Mouse (Mus musculus) heart, postnatal 25 days (tissue): ENCODE results near the gene Rufy1. TPM values are rescaled to one million over a fixed set of nuclear protein-coding genes. Genes with fewer than 3 reads are reported as not detected.

Experiments
- DNase-seq: peaks from one replicate; pipeline ENCODE4 v3.0.0; 2022; ENCODE audit warnings: low spot score
- intact Hi-C: fragments of 180-260 bp; cut with DNase I; formaldehyde crosslinking; loops from one replicate; pipeline ENCODE4 v1.15.1; 2025
- total RNA-seq, 2 experiments: library from RNA; stranded (reverse); gene quantifications; 2 replicates each; pipeline ENCODE4 v1.2.3; 2021

The Rufy1 gene
- total RNA-seq, 2 experiments from 2014 or later = 27.6 to 29.5 TPM

DNA sequence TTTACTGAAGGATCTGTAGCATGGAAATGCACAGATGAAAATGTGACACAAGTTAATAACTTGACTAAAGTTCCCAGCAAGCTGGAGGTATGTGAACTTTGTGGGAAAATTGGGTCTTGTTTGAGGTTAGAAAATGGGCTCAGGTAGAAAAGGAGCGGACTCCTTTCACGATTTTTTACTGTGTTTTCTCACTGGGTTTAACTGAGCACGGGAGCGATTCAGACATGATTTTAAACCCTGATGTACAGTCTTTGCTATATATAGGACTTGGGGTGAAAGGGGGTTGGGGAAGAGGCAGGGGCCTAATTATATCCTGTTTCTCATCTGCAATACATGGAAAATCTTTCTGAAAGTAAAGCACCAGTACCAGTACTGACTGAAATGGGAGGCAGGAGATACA is 43.2 kb downstream of the Rufy1 start:
- intact Hi-C loops = no loop called here

GRCm38 (mm10) chr11:50387167-50387679 is 43.7 kb downstream of the Rufy1 start:
- intact Hi-C loops = no loop called here
- no peak for DNase-seq

More for the DNA sequence above, 43.2 kb downstream of the Rufy1 start:
- no peak for DNase-seq

DNA sequence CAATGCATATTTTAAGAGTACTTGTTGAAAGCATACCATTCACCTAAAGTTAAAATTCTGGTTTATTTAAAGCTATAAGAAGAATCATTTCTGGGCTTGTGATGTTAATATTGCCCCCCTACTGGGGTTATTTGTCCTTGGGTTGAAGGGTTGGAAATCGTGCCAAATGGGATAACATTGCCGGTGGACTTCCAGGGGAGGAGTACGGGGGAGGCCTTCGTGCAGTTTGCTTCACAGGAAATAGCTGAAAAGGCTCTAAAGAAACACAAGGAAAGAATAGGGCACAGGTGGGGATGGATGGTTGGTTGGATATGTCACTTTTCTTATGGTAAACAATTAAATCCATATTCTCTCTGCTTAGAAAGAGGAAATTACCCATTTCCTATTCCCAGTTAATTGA is 49.6 kb downstream of the Rufy1 start:
- no peak for DNase-seq
- intact Hi-C loops = no loop called here

DNA sequence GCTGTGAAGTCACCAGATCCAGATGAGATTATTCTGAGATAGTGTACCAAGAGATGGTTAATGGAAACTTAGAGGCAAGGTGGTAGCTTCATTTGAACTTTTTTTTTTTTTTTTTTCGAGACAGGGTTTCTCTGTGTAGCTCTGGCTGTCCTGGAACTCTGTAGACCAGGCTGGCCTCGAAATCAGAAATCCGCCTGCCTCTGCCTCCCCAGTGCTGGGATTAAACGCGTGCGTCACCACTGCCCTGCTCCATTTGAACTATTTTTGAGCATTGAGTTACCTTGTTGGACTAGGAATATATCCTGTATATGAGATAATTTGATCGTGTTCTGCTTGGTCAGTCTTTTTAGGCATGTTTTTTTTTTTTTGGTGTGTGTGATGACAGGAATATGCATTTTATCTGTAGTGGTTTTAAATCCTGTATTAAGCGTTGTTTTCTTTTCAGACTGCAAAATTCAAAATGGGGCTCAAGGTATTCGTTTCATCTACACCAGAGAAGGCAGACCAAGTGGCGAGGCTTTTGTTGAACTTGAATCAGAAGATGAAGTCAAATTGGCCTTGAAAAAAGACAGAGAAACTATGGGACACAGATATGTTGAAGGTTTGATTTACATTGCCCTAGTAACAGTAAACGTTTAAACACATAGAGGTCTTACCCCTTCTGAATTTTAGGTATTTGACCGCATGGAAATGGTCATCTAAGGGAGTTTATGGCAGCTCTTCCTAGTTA is 51.7 kb downstream of the Rufy1 start:
- intact Hi-C loops = no loop called here
- DNase-seq = no peak

DNA sequence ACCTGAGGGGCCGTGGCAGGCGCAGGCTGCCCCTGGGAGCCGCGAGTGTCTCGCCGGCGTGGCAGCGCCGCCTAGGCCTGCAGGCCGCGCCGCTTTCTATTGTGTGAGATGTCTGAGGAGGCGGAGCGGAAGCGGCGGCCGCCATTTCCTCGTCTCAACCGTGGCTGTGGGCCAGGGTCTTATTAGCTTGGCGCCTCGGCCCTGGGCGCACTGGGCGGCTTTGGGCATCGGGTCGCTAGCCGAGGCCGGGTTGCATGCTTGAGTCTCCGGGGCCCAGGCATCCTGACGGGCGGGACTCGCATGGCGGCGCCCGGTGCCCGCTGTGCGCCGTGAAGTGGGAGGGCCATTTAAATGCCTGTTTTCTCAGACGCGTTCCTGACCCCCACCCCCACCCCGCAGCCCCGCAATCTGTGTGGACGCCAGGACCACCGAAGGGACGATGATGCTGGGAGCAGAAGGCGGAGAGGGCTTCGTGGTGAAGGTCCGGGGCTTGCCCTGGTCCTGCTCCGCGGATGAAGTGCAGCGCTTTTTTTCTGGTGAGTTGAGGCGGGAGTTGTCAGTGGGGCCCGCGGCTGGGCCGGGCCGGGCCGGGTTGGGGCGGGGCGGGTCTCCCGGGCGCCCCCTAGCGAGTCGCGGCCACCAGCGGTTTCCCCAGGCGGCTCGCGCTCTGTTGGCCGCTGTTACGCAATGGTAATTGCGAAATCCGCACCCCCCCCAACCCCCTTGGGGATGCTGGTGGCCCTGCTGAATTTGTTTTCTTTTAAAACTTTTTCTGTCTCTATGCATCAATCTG is 52.8 kb downstream of the Rufy1 start:
- DNase-seq = peak; percentile 77
- intact Hi-C loops = no loop called here

GRCm38 (mm10) chr11:50376911-50377891 is 53.7 kb downstream of the Rufy1 start, which contains the start of gene Hnrnph1:
Gene Hnrnph1 (plus strand): TSS chr11:50376990.
- intact Hi-C loops = no loop called here
- peak; percentile 98 for DNase-seq

DNA sequence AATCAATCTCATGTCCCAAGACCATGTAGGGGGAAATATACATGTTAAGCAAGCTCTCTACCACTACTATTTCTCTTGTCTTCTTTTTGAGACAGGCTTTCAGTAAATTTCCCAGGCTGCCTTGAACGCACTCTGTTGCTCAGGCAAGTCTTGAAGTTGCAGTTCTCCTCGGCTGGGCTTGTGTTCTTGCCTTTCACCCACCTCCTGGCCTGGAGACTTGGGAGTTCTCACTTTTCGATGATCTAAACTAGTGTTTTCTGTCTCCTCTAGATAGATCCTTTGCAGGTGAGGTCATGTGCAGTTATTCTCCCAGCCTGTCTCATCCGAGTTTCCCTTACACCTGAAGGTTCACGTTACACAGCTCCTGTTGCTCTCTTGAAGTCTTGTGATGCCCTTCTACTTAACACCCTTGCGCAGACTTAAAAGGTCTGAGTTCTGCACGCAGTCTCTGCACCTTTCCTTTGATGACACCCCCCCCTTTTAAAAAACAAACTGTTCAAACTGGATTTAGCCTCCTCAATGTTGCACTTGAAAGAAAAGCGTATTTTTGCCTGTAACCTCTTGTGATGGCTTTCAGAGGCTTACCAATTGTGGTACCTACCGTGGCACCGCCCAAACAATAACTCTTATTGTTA is 54.7 kb downstream of the Rufy1 start:
- intact Hi-C loops = no loop called here
- no peak for DNase-seq

DNA sequence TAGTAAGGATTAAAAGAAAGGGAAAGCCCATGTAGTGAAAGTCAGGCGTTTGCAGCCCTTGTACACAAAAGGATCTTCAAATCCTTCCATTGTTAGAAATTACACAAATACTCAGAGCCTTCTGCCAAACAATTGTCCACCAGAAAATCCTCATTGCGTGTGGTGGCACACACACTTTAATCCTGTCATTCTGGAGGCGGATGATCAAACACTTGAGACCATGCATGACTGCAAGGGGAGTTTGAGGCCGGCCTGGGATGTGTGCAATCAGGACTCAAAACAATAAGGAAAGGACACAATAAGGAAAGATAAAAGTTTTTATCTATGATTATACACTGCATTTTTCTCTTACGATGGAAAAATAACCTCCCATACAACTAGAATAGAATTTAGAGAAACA is 55.5 kb downstream of the Rufy1 start:
- intact Hi-C loops = no loop called here
- DNase-seq = no peak

- DNase-seq = no peak
- intact Hi-C loops = no loop called here
These were observed 56.5 kb downstream of the Rufy1 start for GRCm38 (mm10) chr11:50374286-50375015.

DNA sequence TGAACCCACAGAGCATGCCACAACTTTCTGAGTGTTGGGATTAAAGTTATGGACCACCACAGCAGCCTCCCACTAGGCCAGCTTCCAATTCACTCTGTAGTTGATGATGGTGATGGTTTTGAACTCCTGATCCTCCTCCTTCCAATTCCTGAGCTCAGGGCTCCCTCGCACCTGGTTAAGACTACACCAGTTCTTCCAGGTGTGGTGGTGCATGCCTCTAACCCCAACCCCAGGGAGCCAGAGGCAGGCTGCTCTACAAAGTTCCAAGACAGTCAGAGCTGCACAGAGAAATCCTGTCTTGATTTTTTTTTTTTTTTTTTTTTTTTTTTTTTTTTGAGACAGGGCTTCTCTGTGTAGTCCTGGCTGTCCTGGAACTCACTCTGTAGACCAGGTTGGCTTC is 57.3 kb downstream of the Rufy1 start:
- no peak for DNase-seq
- intact Hi-C loops = no loop called here

- intact Hi-C loops = no loop called here
These were observed 57.8 kb downstream of the Rufy1 start for GRCm38 (mm10) chr11:50373086-50373485.

DNA sequence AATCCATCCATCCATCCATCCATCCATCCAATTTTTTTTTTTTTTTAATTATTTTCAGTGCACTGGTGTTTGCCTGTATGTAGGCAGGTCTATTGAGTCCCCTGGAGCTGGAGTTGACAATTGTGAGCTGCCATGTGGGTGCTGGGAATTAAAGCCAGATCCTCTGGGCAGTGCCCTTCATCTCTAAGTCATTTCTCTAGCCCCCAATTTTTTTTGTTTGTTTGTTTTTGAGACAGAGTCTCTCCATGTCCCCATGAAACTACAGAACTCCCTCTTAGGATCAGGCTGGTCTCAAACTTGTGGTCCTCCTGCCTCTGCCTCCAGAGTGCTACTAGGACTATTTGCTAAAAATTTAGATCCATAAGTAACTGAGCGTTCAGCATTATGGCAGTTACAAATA is 59.0 kb downstream of the Rufy1 start:
- intact Hi-C loops = no loop called here
- no peak for DNase-seq

More at GRCm38 (mm10) chr11:50373086-50373485, 57.8 kb downstream of the Rufy1 start:
- DNase-seq = no peak

DNA sequence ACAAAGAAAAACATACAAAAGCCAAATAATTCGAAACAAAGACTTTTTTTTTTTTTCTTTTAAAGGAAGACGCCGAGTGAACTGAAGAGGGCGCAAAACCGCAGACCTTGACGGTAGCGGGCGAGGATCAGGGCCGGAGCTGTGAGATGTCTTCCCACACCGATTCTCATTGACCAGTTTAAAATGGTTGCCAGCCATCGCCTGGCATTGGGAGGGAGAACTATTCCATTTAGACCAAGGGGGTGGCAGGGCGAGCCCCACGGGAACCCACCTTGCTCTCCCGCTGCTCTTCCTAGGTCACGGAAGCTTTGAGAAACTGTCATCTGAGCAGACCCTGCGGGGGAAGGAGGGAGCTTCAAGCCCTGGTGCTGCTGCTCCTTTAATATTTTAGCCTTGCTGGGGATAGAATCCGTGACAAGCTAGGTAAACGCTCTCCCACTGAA is 59.5 kb downstream of the Rufy1 start:
- DNase-seq = no peak
- intact Hi-C loops = no loop called here

GRCm38 (mm10) chr11:50370969-50371368 is 60.0 kb downstream of the Rufy1 start:
- intact Hi-C loops = no loop called here

DNA sequence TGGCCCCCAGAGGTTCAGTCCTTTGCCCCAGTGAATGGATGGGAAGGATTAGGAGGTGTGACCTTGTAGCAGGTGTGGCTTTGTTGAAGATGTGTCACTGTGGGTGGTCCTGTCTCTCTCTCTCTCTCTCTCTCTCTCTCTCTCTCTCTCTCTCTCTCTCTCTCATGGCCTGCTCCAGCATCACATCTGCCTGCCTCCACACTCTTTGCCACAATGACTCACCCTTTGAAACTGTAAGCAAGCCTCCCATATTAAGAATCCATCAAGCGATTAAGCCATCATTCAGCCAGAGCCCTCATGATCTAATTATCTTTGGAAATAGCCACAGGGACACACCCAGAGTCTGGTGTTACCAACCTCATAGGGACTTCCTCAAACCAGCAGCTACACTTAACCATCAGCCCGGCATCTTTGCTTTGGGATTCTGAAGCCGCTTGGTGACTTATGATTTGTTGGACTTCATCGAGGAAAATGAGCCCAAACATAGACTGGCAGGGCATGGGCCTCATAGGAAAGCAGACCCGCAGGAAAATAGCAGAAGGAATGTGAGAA is 61.5 kb downstream of the Rufy1 start:
- intact Hi-C loops = no loop called here

More at GRCm38 (mm10) chr11:50370969-50371368, 60.0 kb downstream of the Rufy1 start:
- DNase-seq = no peak

DNA sequence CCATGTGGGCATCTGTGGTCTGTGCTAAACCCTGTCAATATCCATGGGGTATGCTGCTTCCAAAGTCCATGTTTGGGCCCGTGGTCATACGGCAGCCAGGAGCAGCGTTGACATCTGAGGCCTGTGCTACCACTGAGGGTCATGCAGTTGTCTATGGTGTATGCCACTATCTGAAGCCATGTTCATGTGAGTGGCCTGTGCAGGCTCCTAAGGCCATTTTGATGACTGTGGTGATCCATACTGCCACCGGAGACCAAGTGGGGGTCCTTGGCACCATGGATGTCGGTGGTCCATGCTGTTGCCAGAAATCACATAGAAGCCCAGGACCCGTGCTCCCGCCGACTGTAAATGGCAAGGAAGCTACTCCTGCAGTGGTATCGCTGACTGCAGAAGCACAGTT is 63.4 kb downstream of the Rufy1 start:
- DNase-seq = no peak
- intact Hi-C loops = no loop called here

More for the DNA sequence above, 61.5 kb downstream of the Rufy1 start:
- DNase-seq = no peak

GRCm38 (mm10) chr11:50365322-50365721 is 65.6 kb downstream of the Rufy1 start:
- DNase-seq = no peak
- intact Hi-C loops = no loop called here

GRCm38 (mm10) chr11:50364548-50364947 is 66.4 kb downstream of the Rufy1 start:
- peak; percentile 21 for DNase-seq
- intact Hi-C loops = loop anchor here (5.0 kb wide), 3 partner anchors 42 to 202 kb away; partner anchors contain the start of gene Ltc4s
